Mouse (Mus musculus): ENCODE results near the gene Arntl2.

GRCm38 (mm10) chr6:146781566-146781965 is 14.3 kb upstream of the Arntl2 start:
- TF ChIP-seq CTCF (IDR thresholded peaks at IDR 0.05), result no peak
- no peak for TF ChIP-seq EP300 (IDR thresholded peaks at IDR 0.05)
